Mouse (Mus musculus) telencephalon, adult 2 months (tissue): ENCODE measurements around the gene Arhgef2.
"Not testable (repeated sequence)": the region's sequence is repeated elsewhere in the genome, so short reads cannot be mapped to it uniquely, and the experiment has no call there.

Experiments
- DNase-seq: peaks from one replicate; pipeline ENCODE4 v3.0.0-alpha.2; 2011; ENCODE audit warnings: low read depth, low spot score

Arhgef2 gene

GRCm38 (mm10) chr3:88590246-88590645 is 15.5 kb upstream of the Arhgef2 start:
- no peak for DNase-seq

GRCm38 (mm10) chr3:88591044-88591443 is 14.7 kb upstream of the Arhgef2 start:
- DNase-seq: no peak

DNA sequence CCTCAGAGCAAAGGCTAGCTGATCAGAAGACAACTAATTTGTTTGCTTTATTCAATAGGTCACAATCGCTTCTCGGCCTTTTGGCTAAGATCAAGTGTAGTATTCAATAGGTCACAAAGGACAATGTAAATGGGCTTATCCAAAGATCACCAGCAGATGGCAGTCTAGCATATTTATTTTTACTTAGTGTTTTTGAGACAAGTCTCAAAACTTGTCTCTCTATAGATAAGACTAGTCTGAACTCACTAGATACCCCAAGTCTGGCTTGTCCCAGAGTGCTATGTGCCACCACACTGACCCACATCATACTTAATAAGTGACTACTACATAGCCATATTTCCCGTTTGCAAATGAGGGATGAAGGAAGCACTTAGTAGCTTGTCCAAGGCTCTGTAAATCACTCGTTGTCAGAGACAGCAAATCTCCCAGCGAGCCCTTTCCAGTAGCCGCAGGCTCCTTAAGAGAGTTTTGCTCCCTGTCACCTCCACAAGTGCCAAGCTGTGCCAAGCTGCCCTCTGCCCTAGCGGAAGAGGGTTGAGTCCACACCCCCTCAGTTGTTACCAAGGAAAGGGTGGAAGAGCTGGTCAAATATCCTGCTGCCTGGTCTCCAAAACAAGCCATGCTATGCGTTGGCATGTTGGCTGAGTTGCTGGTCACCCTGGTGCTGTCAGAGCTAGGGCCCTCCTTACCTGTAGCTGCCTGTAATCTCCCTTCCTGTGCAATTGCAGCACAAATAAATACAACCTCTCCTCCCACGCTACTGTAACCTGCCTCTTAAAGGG is 13.6 kb upstream of the Arhgef2 start:
- peak; percentile 46 for DNase-seq

GRCm38 (mm10) chr3:88592942-88593576 is 12.7 kb upstream of the Arhgef2 start:
- no peak for DNase-seq

DNA sequence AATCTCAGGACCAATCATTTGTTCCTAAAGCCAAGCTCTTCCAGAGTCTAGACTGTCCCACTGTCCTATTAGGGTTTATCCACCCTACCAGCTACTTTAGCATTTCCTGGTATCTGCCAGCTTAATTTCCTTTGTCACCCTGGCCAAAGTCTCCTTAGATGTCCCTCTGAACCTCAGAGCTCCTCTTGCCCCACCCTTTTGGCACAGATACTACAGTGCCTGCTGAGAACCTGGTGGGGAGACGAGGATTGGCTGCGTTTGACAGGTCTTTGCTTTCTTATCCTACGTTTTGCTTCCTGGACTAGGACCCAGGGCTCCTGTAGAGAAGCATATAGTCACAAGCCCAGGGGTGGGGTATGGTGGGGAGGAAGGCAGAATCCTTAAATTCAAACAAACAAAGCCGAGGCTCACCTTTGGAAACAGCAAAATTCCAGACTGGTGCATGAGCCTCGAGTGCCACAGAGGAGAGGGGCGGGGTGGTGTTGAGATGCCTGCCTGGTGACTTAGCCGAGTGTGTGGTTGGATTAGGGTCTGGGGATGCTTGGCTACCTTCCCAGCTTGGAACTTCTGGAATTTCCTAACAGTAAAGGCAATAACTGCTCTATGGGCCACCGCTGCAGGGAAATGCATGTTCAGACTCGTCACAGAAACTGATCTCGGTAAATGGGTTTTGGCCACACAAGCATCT is 11.7 kb upstream of the Arhgef2 start:
- DNase-seq: no peak

GRCm38 (mm10) chr3:88596547-88596946 is 9.2 kb upstream of the Arhgef2 start:
- not testable (repeated sequence) for DNase-seq

GRCm38 (mm10) chr3:88602466-88602865 is 3.3 kb upstream of the Arhgef2 start:
- no peak for DNase-seq

DNA sequence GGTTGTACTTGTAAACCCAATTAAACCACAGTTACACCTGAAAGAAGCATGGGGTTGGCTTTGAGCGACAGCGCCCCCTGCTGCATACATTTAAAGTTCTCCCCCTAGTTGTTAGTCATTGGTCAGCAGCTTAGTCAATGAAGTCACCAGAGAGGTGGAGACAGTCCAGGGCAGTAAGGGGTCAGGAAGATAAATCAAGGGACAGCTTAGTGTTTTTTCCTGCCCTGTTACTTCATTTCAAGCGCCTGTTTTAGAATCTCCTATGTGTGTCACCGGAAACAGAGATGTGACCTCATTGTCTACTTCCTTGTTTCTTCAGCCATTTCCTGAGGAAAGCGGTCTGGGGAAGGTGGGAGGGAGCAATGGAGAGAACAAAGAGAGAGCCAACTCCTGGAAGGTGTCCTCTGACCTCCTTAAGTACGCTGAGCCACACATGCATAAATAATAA is 2.0 kb upstream of the Arhgef2 start:
- DNase-seq: no peak

DNA sequence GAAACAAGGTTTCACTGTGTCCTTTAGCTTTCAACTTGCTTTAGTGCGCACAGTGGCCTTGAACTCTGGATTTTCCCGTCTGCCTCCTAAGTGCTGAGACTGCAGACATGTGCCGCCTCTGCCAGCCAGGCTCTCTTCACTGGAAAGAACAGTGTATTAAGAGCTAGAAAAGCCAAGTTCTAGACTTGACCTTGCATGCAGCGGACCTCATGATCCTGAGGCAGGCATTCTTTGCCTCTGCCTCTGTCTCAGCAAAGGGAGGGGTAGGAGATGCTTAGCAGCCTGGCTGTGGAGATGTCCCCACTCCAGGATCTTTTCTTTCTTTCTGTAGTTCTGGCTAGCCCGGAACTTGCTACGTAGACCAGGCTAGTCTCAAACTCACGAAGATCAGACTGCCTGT is 903 bp upstream of the Arhgef2 start:
- no peak for DNase-seq

- no peak for DNase-seq
These were observed 1.4 kb downstream of the Arhgef2 start for GRCm38 (mm10) chr3:88607065-88607757.

GRCm38 (mm10) chr3:88607758-88608138 is 2.0 kb downstream of the Arhgef2 start:
- no peak for DNase-seq

GRCm38 (mm10) chr3:88609066-88609465 is 3.3 kb downstream of the Arhgef2 start:
- no peak for DNase-seq

DNA sequence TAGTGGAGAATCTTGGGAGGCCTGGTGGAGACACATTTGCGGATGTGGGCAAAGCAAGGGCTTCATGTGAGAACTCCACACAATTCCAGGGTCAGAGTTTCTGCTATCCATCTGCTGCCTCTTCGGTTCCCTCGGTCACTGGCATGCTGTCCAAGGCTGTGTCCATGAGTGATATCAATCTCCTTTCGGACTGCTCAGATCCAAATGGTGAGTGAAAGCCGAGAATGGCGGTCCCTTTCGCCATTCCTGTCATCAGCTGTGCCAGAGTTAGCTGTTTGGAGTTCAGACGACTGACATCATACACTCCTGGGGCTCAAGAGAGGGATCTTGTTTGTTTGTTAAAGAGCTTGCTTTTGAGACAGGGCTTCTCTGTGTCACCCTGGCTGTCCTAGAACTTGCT is 8.7 kb downstream of the Arhgef2 start:
- no peak for DNase-seq

- no peak for DNase-seq
These were observed 9.4 kb downstream of the Arhgef2 start for GRCm38 (mm10) chr3:88615117-88615516.

- DNase-seq: no peak
These were observed 10.2 kb downstream of the Arhgef2 start for GRCm38 (mm10) chr3:88615902-88616391.

- no peak for DNase-seq
These were observed 11.3 kb downstream of the Arhgef2 start for GRCm38 (mm10) chr3:88616951-88617500.

- no peak for DNase-seq
These were observed 12.5 kb downstream of the Arhgef2 start for GRCm38 (mm10) chr3:88618074-88618871.

DNA sequence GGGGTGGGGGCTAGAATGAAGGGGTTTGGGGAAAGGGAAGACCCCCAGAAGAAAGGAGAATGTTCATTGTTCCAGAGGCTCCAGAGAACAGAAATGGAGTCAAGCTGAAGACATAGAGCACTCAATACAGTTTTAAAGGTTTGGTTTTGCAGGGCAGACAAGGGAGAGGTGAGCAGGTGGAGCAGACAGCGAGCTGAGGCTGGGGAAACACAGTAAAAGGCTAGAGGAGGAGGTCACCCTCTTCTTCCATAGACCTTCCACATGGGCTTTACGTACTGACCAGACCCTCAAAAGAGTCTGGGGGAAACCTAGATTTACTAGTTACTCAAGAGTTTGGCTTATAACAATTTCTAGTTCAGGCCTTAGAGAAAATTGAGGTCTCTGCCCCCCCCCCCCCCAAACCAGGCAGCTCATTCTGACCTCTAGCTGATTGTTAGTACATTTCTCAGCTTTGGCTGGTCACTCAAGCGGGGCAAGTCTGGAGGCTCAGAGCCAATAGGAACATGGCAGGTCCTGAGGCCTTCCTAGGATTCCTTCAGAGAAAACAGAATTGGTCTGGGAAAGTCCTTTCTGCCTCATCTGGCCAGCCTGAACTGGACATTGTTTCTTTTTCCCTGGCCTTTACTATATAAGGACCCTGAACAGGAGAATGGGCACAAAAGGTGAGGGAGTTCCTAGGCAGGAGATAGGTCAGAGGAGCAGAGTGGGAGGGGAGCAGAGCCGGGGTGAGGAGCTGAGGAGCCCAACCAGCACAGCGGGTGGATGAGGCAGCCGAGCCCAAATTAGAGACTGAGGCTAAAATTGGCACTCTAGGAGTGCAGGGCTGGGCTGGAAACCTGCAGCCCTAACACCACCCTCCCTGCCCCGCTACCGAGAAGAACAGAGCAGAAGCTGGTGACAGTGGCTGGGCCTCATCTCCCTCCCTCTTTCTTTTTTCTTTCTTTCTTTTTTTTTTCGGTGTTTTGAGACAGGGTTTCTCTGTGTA is 13.6 kb downstream of the Arhgef2 start:
- DNase-seq: no peak
